Mouse (Mus musculus) ZHBTc4 (cell line): ENCODE data around the gene Ocel1.

ENCODE experiments used
- DNase-seq: peaks from one replicate; pipeline ENCODE4 v3.0.0-alpha.2; 2011; ENCODE audit warnings: low read depth, low spot score

The Ocel1 gene

DNA sequence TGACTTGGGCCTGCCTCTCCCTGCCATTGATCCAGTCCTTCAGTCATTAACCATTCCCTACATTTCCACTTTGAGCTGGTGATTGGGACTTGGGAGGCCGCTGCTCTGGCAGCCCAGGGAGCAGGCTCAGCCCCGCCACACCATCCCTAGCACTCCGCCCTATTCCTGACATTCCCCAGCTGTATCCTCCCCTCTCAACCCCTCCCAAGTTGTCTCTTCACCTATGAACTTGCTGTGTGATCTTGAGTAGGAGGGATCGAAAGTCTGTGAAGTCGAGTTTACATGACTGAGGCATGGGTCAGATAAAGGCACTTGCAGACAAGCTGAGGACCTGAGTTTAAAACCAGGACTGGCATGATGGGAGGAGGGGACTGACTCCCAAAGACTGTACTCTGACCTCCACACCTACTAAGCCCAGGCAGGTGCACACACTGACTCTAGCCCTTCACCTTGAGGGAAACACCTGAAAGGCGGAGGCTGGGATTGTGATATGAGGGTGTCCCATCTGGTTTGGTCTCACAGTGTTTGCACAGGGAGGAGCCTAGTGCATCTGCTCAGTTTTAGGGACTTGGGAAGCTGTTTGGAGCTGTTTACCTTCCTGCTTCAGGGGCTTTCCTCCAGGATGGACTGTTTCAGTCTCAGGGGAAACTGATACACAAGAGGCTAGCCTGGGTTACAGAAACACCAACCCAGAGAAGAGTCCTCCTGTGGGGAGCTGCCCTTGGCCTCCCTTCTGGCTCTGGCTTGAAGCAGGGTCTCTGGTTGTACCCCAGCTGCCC is 32.2 kb downstream of the Ocel1 start:
- peak; percentile 76 for DNase-seq

DNA sequence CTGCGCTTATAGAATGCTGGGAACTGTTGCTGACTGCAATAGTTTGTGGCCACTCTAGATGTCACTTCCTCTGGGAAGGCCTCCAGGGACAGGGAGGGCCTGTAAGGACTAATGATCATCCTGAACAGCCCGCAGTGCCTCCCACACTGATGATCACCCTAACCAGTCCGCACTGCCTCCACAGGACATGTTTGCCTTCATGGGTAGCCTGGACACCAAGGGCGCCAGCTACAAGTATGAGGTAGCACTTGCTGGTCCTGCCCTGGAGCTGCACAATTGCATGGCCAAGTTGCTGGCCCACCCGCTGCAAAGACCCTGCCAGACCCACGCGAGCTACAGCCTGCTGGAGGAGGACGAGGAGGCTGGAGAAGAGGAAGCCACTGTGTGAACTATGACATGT is 32.9 kb downstream of the Ocel1 start:
- DNase-seq, result no peak

DNA sequence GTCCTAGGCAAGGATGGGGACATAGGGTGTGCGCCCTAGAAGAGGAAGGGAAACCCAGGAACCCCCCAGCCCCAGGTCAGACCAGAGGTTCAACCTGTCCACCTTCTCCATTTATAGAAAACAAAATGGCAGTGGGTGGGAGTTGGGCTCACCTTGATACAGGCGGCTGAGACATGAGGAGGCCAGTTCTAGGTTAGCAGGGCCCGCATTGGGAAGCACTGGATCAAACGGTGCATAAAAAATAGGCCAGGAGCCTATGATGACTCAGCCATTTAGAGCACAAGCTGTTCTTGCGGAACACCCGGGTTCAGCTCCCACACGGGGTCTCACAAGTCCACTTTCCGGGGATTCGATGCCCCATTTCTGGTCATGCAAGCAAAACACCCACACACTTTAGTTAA is 33.9 kb downstream of the Ocel1 start:
- no peak for DNase-seq

DNA sequence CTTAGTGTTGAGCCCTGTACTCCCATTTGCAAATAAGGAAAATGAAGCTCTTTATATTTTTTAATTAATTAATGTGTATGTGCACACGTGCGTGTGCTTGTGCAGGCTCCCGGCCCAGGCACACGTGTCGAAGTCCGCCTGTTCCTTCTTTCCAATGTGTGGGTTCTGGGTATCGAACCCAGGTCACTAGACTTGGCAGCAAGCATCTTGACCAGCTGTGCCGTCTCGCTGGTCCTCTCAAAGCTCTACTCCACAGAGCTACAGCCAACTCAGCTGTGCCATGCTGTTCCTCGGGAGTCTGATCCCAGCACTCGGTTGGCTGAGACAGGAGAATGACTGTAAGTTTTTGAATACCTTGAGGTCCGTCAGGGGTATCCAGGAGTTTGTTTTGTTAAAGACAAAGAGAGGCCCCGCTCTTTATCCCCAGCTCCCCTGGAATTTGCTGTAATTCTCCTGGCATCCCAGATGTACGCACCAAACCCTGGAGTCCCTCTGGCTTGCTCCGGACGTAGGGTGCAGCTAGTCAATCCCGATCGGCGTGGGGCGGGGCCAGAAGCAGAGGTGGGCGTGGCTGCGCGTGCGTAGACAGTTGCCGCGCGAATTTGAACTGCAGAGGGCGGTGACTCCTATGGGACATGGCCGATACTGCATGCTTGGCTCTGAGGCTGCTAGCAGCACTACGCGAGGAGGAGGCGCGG is 34.5 kb downstream of the Ocel1 start, which contains the start of gene Ankle1:
Ankle1 (plus strand) TSS at position 610 of the 698 bp plus-strand sequence.
- DNase-seq, result peak; percentile 98

DNA sequence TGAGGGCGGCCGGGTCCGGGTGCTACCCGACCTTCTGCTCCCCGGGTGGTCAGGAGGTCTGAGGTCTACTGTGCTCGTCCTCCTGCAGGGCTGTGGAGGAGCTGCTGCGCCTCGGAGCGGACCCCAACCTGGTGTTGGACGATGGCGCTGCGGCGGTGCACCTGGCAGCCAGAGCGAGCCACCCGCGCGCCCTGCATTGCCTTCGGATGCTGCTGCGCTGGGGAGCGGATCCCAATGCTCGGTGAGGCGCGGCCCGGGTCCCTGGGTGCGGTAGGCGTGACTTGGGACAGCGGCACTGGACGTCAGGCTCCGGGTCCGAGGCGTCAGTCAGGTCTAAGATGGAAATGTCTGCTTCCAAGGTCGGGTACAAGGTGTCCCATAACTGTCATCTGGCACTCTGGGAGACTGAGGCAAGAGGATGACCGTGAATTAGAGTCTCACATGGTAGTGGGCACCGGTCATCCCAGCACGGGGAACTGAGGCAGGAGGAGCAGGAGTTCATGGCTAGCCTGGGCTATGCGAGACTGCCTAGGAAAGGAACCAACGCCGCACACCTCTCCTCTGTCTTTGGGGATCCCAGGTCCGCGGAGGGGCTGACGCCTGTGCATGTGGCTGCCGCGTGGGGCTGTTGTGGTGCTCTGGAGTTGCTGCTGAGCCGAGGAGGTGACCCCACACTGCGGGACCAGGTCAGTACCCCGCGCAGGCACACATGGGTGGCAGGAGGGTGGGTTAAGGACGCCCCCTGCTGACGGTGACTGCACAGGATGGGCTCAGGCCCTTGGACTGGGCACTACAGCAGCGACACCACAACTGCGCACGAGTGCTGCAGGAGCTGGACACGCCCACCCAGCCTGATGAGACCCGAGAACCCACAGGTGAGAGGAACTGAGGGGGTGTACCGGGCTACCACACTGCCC is 35.3 kb downstream of the Ocel1 start:
- peak; percentile 73 for DNase-seq

DNA sequence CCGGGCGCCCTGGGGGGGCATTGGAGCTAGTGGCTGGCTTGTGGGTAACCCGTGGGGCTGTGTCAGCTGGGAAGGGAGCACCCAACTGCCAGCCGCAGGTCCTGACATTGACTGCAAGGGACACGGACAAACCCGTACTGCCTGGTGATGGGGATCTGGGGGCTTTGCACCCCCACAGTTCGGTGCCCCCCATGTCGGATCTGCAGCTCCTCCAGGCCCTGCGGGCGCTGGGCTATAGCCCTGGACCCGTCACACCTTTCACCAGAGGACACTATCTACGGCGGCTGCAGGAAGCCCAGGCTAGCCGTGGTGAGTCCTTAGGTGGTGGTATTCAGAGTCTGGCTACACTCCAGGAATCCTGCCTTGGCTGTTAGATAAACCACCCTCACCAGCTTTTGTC is 36.3 kb downstream of the Ocel1 start:
- DNase-seq, result no peak

DNA sequence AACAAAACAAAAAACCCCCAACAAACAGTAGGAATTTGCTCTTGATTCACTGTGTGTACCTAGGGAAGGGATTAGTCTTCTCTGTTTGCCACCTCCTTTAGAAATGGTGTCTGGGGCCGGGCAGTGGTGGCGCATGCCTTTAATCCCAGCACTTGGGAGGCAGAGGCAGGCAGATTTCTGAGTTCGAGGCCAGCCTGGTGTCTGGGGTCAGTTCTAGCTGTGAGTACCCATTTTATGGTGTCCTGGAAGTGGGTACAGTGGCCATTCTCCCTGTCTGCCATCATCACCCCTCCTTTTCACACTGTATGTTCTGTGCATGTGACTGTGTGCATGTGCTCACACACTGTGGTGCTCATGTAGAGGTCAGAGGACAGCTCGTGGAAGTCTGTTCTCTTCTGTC is 37.1 kb downstream of the Ocel1 start:
- no peak for DNase-seq

DNA sequence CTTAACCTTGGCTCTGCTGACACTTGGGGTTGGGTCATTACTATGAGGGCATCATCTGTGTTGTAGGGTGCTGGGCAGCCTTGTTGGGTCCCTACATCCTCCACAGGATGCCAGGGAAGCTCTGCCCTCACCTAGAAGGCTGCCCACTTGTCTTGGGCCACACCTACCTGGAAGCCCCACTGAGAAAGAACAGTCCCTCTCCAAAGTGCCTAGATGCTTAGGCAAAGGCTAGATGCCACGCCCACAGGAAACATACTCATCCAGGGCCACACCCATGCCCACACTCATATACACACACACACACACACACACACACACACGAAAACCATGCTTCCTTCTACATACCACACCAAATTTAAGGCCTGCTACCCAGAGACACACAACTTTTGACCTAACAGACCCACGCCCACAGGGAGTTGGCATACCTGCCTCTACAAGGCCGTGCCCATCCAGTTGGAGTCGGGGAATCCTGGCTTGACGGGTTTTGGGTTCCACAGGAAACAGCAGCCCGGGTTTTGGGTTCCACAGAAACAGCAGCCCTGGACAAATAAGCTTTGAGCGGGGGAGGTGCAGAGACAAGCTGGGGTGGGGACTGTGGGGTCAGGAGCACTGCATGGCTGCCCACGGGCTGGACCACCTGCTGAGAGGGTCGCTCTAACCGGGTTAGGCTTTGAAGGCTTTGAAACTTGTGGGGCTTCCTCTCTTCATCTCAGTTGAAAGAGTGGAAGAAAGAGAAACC is 40.6 kb downstream of the Ocel1 start:
- DNase-seq, result no peak

DNA sequence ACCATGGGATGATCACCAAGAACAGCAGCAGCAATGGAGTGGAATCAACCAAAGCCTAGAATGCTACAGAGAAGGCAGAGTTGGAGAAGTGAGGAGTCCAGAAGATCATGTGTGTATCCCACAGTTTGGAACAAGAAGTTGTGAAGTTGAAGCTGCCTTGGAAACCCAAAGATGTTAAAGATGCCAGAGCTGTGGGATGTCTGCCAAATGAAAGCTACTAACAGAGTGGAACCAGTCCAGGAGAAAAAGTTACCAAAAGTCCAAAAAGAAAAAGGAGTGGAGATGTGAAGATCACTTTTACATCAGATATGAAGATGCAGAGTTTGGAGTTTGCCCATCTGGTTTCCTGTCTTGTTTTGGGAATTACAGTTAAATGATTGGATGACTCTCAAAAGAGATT is 51.0 kb downstream of the Ocel1 start:
- DNase-seq, result no peak
